Mouse (Mus musculus) lung, adult 18-20 months (tissue): ENCODE results near the gene Elmo1.

Source experiments
- DNase-seq, 2 experiments: peaks; one replicate each; pipeline ENCODE4 v3.0.0; 2022; ENCODE audit warnings: mixed read lengths in 2 of 2

Elmo1 gene

DNA sequence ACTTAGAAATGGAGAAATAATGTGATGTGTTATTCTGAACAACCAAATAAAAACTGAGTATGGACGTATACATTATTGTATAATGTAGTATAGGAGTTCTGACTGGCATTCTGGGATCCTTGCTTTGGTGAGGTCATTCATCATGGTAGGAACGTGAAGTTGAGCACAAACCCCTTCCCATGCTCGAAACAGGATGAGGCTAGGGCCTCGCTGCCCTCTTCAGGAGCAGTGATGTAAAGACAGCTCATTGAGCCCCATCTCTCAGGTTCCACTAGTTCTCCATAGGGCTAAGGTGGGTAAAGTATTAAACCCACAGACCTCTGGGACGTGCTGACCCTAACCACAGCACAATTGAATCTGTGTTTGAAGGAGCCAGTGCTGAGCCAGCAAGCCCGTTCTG is 182.2 kb downstream of the Elmo1 start:
- DNase-seq, result no peak

GRCm38 (mm10) chr13:20279889-20280288 is 189.5 kb downstream of the Elmo1 start:
- no peak for DNase-seq

GRCm38 (mm10) chr13:20283891-20284290 is 193.5 kb downstream of the Elmo1 start:
- DNase-seq, result no peak

- DNase-seq, result no peak
Observed at GRCm38 (mm10) chr13:20286680-20287079, 196.3 kb downstream of the Elmo1 start.

DNA sequence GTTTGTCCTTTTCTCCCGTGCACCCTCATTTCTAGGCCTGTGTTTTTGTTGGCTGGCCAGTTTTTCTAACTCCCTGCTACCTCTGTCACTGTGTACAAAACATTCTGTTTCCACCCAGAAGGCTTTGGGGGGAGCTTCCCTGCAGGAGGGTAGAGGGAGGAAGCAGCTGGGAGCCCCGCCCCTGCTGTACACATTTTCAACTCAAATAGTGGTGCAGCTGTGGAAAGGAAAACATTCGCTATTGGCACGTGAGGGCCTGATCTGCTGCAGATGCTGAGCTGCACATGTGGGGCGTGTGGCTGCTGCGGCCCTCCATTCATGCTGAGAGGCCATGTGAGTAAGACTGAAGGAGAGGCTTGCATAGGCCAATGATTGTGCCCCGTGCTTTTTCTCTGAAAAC is 198.0 kb downstream of the Elmo1 start:
- DNase-seq, result peak; percentile 23 to 53

DNA sequence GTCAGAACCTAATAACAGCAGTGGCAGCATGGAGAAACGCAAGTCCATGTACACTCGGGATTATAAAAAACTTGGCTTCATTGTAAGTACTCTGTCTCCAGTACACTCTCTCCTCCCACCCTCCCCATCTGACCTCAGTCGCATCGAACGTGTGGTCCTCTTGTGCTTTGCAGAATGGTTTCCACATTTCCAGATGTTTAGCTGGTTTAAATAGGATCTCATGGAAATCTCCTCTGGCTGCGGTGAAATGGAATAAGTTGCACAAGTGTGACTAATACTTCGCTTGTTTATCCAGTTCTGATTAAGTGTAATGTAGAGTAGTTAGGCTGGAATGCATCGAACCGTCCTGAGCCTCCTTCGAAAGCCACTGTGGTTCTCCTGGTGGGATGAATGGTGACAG is 200.0 kb downstream of the Elmo1 start:
- peak in 1 of 2 experiments; percentile 49 for DNase-seq

GRCm38 (mm10) chr13:20292348-20292747 is 202.0 kb downstream of the Elmo1 start:
- DNase-seq, result peak; percentile 38 to 61

GRCm38 (mm10) chr13:20295278-20295970 is 205.0 kb downstream of the Elmo1 start:
- DNase-seq, result peak in 1 of 2 experiments; percentile 45

GRCm38 (mm10) chr13:20297841-20298240 is 207.4 kb downstream of the Elmo1 start:
- DNase-seq, result peak in 1 of 2 experiments; percentile 28

GRCm38 (mm10) chr13:20299424-20299823 is 209.0 kb downstream of the Elmo1 start:
- no peak for DNase-seq

- no peak for DNase-seq
Observed at GRCm38 (mm10) chr13:20300052-20300564, 209.7 kb downstream of the Elmo1 start.

DNA sequence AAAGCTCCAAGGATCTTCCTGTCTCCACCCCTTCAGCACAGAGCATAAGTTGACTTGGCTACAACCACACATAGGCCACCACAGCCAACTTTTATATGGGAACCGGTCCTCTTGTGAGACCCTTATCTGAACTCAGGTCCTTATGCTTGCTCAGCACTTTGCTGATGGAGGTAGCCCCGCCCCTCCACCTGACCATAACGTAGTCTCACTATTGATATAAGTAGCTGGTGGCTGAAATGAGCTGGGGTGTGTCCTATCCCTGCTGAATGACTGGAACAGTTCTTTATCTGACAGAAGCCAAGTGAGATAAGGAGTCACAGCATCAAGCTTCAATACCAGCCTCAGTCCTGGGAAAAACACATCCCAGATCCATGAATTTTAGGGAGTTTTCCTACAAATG is 210.2 kb downstream of the Elmo1 start:
- DNase-seq, result no peak

DNA sequence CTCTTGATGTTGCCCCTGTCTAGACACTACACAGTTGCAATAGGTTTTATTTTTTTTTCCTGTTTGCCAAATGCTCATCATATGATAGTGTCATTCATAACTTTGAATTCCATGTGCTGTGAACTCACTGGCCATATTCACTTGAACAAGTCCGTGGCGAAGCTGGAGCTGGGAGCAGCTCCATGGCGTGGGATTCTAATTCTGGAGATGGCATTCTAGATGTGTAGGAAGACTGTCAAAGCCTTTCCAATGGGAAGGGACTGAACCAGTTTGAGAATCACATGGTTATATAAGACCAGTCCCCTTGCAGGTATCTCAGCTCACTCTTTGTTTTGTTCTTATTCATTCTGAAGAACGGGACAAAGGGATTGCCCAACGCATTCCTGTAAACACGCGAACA is 211.4 kb downstream of the Elmo1 start:
- no peak for DNase-seq

DNA sequence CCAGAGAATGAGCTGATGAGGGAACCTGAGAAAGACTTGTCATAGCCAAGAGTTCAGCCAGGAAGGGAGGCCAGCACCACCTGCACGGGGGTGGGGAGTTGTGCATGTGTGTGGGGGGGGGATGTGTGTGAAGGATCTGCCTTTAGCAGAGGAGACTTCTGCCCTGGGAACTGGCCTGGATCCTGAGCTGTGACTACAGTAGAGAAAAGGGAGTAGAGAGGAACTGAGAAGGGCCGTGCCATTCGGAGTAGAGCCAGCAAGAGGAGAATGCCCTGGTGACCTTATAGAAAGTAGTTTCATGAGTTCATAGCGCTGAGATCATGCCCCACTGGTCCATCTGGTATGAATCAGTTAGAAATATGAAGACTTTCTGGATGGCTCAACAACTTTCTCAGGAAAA is 215.2 kb downstream of the Elmo1 start:
- no peak for DNase-seq

- no peak for DNase-seq
Observed at GRCm38 (mm10) chr13:20306180-20307177, 216.1 kb downstream of the Elmo1 start.

DNA sequence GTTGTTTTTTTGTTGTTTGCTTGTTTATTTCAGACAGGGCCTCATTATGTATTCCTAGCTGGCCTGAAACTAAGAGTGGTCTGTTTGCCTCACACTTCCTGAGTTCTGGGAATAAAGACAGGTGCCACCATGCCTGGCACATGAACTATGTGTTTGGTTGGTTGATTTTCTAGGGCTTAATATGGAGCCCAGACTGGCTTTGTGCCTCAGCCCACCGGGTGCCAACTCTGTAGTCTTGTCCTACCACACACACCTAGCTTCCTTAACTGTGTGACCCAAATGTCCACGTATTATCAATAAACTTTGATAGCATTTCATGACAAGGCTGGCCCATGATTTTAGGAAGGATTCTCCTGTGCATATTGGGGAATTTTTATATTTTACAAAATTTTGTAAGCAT is 217.0 kb downstream of the Elmo1 start:
- DNase-seq, result no peak

GRCm38 (mm10) chr13:20311612-20312011 is 221.2 kb downstream of the Elmo1 start:
- peak; percentile 73 to 76 for DNase-seq

GRCm38 (mm10) chr13:20313345-20313744 is 222.9 kb downstream of the Elmo1 start:
- DNase-seq, result no peak

DNA sequence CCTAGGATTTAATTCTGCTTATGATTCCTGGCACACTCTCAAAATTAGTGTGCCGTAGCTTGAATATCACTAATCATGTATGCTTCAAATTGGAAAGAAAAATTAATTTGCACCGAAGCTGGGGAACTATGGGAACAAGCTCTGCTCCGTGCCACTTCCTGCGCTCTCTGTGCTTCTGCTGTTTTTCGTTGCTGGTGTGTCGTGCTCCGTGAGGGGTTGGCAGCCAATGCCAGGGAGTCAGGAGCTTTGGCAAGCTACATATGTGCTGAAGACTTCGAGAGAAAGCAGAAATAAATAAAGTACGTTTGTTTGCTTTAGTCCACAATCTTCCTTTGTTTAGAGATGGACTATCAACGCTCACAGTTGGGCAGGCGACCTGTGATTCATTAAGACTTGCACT is 225.7 kb downstream of the Elmo1 start:
- DNase-seq, result no peak

DNA sequence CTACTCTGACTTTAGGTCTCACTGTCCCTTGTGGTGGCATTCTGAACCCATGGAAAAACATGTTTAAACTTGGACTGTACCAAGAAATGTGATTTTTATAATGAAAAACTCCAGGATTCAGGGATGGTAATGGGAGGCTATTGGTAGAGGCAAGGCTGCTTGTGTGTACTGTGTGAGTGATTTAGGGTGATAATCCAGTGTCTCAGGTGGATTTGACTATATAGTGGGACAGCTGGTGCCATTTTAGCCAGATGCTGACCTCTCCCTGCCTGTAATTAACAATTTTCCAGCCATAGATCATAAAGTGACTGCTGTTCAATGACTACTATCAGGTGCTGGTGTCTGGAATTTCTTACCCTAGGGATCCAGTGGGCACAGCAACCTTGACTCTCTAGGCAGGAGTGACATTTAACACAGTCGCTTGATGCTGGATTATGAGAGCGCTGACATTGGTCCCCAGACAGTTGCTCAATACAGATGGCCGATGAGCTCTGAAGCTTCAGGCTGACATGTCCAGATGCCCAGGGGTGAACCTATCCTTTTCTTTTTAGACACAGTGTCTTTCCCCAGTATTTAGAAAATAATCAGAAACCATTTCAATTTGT is 228.3 kb downstream of the Elmo1 start:
- no peak for DNase-seq

GRCm38 (mm10) chr13:20320232-20320631 is 229.8 kb downstream of the Elmo1 start:
- DNase-seq, result no peak

- peak; percentile 11 to 58 for DNase-seq
Observed at GRCm38 (mm10) chr13:20323478-20323877, 233.1 kb downstream of the Elmo1 start.

DNA sequence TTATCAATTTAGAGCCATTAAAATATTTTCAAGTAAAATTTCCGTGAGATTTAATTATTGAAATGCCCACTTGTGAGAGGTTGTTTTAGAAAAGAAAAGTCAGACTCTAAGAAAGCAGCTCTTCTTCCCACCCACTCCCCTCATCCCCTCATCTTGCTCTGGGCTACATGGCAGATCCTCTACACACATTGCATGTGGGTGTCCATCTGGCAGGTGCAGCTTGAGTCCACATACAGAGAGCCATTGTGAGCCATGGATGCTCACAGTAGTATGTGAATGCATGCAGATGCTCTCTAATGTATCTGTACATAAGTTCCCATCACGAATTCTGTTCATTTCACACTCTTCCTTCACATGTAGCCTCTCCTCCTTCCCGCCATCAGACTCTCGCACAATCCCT is 236.7 kb downstream of the Elmo1 start:
- no peak for DNase-seq
